Mouse (Mus musculus) CD4-positive, CD25-positive, alpha-beta regulatory T cell, adult 2 months (primary cell): ENCODE results near the gene Slx4.
"Not testable (repeated sequence)": the region's sequence is repeated elsewhere in the genome, so short reads cannot be mapped to it uniquely, and the experiment has no call there.

Experiments used
- DNase-seq: peaks from one replicate; pipeline ENCODE4 v3.0.0-alpha.2; 2012; ENCODE audit warnings: low read depth, low spot score

Gene Slx4

DNA sequence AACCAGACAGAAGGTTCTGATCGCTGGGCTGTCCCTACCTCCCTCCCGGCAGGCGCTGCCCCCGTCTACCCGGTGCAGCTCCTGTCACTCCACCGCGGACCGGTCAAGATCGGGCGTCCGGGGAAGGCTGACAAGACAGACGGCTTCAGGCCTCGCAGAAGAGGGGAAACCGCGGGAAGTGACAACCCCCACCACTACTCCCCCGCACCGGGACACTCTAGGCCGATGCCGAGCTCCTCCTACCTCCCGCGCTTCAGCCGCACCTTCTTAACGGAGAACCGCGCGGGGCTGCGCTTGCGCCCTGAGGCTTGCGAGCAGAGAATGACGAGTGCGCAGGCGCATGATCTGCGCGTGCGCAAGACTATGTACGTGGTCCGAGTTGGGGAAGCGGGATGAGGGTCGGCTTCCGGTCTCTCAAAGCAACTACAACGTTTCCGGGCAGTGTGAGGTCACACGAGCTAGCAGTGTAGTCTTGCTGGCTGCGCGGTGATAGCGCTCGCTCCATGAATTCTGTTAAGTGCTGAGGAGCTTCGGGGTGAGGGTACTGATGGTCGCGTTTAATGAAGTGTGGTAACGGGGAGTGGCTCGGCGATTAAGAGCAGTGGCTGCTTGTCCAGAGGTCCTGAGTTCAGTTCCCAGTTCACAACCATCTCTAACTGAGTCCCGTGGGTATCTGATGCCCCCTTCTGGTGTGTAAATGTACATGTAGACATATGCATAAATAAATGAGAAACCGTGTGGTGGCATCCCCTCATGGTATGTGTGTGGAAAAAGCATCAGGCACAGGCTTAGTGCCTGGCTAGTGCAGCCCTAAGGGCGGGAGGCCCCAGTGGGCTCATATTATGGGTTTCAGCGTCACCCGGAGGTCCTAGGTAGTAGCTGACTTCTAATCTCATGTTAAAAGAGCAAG is at the start of gene Slx4:
Gene Slx4 (minus strand): TSS at position 282 of the 910 bp plus-strand sequence.
- peak; percentile 98 for DNase-seq

DNA sequence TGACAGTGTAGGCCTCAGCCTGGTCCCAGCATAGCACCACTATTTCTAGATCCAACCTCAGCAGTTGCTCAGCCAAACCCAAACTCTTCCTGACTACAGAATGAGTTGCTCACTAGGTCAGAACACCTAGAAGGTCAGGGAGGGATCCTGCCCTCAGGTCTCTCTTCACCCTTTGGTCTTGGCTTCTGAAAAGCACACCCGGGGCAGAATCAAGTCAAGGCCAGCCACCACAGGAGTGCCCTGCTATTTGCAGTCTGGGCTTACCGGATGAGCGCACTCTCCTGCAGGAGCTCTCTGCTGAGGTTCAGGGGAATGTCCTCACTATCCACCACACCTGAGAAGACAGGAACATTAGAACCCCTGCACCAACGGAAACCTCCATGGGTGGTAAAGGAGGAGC is 49.0 kb upstream of the Slx4 start:
- no peak for DNase-seq

DNA sequence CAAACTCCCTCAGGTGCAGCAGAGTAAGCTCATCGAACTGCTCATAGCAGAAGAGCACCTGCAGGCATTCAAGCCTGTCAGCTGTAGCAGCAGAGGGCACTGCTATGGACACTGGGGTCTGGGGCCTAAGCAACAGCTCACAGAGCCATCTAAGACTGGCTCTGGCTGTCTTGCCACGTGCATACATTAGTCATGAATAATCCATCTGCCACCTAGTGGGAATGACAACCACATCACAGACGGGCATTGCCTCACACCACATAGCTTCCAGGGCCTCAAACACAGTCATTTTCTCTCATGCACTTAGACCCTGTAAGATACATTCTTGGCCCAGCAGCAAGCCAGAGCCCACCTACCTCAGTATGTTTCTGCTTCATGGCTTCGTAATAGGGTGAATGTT is 42.0 kb upstream of the Slx4 start:
- no peak for DNase-seq

DNA sequence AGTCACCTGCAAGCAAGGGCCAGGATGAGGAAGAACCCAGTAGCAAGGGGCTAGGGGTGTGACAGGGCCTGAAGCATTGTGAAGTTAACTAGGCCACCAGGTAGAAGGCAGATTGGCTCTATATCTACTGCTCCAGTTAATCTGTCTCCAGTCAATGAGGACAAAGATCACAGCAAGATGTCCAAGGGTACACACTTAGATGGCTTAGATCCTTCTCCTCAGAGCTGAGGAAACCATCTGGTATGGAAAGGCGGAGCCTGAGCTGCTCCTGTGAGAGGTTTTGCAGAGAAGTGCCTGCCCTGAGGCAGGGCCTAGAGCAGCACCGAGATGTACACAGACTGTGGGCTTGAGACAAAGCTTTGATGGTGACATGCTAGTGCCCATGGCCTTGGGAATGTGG is 40.5 kb upstream of the Slx4 start:
- no peak for DNase-seq

DNA sequence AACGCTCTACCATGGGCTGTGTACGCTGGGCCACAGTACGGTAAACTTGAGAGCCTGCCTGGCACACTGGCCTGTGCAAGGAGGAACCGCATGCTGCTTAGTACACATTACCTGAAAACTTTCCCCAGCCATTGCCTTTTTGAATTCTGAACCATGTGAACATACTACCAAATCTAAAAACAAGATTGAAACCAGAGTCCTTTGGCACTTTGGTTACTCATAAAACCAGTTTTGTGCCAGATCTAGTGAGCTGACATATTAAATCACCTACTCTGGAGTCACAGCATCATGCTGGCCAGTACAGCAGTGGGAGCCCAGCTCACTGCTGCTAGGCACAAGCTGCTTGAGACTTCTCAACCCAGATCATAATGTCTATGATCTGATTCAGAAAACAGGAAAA is 38.1 kb upstream of the Slx4 start:
- no peak for DNase-seq

DNA sequence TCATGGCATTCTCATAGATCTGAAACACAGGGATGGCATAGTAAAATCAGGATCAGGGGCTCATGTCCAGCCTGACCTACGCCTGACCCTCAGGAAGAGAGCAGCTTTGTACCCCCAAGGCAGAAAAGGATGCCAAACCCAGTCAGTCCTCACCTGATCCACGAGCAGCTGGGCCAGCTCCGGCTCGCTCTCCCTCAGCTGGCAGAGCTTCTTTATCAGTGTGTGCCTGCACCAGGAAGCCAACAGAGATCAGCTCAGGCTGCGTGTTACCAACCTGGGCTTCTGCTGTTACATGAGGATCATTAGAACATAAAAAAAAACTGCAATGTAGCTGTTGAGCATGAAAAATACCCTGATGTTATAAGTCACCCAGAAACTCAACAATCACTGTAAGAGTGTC is 36.6 kb upstream of the Slx4 start:
- DNase-seq: no peak

DNA sequence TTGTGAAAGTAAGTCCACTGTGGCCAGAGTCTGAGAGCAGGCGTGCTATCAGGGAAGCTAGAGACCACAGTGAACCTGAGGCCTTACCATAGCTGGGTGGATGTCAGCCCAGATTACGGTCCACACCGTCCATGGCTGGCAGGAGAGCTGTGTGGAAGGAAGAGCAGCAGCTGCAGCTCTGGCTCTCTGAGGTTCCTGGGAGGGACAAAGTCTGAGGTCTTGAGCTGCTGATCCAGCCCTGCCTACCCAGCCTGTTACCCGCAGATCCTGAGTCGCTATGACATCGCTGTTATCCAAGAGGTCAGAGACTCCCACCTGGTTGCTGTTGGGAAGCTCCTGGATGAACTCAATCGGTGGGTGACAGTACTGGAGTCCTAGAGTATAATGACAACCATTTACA is 34.1 kb upstream of the Slx4 start:
- DNase-seq: no peak

DNA sequence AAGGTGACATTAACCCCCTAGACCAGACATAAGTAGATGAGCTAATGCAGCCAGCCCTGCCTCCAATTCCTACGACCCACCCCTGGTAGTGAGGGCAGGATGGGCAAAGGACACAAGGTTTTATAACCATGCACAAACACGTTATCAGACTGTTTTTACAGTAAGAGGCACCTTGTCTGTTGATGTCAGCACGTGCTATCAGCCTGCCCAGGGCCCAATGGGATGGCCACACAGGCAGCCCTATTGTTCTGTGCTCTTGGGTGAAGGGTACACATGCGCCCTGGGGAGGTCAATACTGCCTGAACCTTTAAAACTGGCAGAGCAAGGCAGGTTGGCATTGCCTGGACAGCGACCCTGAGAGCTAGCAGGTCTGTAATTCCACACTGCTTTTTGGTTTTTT is 33.2 kb upstream of the Slx4 start, which contains the start of gene Dnase1:
Gene Dnase1 (plus strand): TSS at position 136 of the 400 bp plus-strand sequence.
- DNase-seq: no peak

DNA sequence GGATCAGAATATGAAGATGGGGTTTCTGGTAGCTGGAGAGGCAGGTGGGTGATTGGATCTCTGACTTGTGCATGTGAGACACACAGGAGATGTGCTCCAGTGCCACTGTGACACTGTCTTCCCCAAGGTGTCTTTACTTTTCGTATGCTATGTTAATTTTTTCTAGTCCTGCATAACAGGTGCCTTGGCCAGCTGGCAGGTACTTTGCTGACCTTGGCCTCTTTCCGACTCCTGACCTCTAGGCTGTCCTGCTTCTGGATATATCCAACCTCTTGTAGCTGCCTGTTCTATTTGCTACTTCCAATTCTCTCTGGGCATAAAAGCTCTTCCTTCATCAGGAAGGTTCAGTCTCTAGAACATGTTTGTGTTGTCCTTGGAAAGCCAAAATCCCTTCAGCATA is 32.0 kb upstream of the Slx4 start:
- DNase-seq: no peak

DNA sequence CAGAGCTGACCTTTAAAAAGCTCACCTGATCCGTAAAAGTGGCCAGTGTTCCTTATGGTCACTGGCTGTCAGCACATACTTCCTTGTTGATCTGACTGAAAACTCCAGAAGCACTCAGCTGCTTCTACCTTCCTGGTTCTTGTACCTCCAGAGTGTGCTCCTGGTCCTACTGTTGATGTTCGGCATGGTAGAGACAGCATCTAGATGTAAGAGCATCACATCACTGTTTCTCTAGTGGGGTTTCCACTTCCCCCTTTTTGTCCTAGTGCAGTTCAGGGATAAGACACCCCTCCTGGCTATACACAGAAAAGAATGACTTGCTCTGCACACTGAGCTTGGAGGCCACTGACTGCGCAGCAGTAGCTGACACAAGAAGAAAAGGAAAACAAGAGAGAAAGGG is 30.9 kb upstream of the Slx4 start:
- DNase-seq: no peak

DNA sequence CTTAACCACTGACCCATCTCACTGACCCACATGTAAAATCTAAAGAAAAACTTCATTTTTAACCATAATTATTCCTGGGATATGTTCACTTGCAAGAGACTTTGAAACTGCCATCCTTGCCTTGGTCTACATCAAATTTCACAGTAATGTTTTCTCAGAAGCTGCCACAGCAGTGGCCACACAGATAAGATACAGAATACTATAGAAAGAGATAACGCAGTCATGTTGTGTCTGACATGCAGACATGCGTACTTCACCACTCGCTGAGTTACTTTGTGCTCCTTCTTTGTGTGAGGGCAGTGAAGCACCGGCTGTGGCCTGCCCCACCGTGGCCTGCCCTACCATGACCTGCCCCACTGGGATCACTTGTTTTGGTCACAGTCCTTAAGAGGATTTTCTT is 30.4 kb upstream of the Slx4 start:
- no peak for DNase-seq

DNA sequence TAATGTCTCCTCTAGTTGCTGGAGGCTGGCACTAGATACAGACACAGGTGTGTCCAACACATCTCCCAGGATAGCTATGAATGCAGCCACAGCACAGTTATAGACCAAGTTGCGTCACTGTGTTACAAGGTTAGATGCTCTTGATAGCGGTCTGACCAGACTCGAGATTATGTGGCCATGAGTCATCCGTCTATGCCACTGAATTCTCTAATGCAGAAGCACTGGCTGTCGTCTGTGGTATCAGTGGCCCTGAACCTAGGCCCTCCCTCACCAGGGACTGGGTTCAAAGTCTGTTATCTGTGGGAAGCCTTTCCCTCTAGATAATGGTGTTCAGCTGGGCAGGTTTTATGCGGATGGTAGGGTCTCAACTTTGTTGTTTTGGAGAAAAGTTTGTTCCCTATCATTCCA is 28.8 kb upstream of the Slx4 start:
- no peak for DNase-seq

DNA sequence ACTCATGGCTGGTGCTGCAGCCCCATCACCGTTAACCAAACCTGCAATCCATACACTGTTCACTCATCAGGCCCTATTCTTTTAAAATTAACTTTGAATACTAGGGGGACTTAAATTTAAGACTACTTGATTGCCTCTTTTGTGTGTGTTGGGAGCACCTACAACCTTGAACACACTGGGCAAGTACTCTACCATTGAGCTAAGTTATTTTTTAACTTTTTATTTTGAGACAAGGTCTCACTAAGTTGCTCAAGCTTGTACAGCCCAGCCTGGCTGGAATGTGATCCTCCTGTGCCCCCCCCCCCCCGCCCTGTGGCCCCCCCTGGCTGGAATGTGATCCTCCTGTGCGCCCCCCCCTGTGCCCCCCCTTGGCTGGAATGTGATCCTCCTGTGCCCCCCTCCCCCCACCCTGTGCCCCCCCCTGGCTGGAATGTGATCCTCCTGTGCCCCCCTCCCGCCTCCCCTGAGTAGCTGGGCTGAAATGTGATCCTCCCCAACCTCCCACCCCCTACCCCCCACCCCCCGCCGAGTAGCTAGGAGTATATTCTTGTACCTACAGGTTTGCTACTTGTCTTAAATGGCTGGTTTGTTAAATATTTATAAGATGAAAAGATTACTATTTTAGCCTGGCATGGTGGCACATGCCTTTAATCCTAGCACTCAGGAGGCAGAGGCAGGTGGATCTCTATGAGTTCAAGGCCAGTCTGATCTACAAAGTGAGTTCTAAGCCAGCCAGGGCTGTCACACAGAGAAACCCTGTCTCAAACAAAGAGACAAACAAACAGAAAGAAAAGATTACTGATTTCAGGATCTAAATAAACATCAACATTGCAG is 28.1 kb upstream of the Slx4 start:
- DNase-seq: no peak

DNA sequence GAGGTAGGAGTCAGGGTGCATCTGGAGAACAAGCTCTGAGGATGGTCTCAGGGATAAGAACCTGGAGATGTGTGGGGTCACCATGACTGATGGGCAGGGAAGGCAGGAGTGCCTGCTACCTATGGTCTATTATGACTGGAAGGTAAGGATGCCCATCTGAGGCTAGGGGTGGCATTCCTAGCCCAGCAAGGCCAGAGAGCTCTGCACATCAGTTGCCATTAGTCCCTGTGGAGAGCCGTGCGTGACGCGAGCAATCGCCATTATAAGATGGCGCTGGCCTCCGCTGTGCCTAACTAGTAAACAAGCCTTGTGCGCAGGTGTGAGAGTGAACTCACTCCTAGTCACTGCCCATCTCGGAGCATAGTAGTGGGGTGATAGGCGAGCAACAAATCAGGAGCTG is 26.9 kb upstream of the Slx4 start:
- DNase-seq: no peak

DNA sequence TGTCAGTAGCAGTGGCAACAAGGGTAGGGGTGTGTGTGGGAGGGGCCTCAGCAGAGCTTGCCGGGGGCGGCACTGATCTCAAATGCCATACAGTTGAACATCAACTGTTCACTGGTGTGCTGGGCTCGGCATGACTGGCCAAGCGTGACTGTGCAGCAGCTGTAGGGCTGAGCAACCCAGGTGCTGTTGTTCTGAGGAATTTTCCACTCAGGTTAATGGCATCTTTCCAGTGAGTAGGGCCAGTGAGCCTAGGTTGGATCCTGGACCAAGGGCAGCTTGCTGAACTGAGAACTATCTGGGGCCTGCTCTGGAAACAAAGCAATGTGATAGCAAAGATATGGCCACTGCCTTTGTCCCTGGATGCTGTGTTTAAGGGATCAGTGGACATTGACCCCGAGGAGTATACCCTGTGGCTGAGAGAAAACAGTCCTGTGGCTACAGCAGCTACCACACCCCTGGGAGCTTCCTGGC is 25.8 kb upstream of the Slx4 start:
- DNase-seq: no peak

DNA sequence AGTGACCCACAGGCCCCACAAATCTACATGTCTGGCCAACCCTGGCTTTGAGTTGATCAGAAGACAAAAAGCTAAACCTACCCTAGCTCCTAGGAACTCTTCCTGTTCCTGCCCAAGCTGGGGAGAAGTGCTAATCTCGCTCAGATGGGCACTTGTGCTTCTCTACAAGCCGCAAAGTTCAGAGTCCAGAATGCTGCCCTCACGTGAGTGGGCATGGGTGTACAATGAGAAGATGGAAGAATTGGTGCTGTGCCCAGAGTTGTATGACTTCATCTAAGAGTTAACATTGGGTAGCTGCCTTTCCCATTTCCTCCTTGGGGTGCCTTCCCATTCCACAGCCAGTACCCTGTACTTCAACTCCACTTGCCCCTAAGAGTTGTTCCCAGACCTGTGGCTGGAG is 23.6 kb upstream of the Slx4 start:
- DNase-seq: no peak

DNA sequence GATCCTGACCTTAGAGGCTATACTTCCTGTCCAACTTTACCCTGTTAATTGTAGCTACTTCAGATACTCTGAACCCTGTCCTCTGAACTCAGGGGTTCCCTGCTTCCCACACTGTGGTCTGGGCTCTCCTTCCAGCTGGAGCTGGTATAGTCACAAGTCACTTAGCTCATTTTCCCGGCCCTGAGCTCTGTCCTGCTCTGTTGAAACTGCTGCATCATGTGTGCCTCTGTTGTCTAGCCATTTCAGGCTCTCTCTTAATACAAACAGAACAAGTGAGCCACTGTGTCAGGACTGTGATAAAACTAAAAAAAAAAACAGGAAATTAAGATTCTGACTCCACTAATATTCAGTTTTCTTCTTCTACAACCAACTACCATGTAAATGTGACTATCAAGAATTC is 23.1 kb upstream of the Slx4 start:
- no peak for DNase-seq

DNA sequence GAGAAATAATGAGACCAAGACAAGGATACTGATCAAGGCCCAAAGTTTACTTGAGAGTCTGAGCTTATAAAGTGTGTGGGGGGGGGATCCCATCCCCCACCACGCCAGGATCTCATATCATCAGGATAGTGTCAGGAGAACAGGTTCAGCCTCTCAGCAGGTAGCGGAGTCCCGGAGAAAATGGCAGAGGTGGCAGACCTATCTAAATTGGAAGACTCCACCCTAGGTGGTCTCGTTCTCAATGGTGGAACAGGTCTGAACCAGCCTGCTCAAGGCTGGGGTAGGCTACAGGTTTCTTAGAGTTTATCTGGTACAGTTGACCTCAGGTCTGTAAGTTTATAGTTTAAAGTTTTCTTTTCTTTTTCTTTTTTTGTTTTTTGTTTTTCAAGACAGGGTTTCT is 19.1 kb upstream of the Slx4 start:
- no peak for DNase-seq

DNA sequence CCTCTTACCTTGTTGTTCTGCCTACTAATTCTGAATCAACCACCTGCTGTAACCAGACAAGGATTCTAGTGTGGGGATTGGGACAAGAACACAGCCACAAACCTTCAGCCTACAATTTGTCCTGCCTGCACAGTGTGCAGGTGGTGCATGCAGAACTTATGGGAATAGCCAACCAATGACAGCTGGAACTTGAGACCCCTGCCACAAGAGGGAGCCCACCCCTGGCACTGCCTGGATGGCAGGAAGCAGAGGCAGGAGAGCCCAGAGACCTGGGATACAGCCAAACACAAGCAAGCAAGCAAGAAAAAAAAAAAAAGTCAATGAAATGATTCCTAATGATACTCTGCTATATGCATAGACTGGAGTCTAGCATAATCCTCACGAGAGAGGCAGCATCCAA is 17.7 kb upstream of the Slx4 start:
- DNase-seq: no peak

DNA sequence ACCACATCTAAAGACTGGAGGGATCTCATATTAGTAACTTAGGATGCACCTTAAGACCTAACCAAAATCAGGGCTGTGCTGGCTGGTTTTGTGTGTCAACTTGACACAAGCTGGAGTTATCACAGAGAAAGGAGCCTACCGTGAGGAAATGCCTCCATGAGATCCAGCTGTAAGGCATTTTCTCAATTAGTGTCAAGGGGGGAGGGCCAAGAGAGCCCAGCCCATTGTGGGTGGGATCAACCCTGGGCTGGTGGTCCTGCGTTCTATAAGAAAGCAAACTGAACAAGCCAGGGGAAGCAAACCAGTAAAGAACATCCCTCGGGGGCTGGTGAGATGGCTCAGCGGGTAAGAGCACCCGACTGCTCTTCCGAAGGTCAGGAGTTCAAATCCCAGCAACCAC is 13.9 kb upstream of the Slx4 start:
- not testable (repeated sequence) for DNase-seq

DNA sequence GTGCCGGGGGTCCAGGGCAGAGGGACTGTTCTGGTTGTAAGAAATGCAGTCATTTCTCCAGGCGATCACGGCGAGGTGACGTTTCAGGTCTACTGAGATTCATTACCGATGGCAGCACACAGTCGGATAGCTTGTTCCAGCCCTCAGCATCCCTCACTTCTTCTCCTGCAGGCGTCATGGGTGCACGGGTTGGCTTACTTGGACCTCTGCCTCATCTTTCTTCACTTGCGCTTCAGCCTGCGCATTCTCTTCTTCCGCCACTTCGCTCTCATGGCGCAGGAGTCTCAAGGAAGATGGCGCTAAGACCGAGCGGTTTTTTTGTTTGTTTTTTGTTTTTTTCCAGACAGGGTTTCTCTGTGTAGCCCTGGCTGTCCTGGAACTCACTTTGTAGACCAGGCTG is 13.2 kb upstream of the Slx4 start:
- DNase-seq: not testable (repeated sequence)

DNA sequence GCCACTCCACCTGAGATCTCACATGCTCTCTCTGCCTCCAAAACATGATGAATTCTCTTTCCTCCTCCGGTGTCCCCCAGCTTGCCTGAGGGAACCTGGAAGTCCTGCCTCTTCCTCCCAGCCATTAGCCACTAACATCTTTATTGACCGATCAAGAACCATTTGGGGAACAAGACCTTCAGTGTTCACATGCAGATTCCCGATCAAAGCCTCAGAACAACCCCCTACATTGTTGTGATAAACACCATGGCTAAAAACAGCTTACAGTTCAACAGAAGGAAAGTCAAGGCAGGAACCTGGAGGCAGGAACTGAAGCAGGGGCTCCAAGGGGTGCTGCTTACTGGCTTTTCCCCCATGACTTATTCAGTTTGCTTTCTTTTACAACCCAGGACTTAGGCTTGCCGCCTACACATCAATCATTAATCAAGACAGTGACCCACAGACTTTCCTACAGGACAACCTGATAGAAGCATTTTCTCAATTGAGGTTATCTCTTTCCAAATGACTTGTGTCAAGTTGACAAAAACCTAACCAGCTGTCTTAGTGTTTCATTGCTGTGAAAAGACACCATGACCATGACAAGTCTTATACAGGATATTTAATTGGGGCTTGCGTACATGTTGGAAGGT is 10.6 kb upstream of the Slx4 start:
- no peak for DNase-seq
